Mouse (Mus musculus): ENCODE data around the gene Rasd2. TPM values are rescaled to one million over a fixed set of nuclear protein-coding genes. Genes with fewer than 3 reads are reported as not detected.

Gene Rasd2
- polyA plus RNA-seq, 1 experiment, result 2.4 TPM

DNA sequence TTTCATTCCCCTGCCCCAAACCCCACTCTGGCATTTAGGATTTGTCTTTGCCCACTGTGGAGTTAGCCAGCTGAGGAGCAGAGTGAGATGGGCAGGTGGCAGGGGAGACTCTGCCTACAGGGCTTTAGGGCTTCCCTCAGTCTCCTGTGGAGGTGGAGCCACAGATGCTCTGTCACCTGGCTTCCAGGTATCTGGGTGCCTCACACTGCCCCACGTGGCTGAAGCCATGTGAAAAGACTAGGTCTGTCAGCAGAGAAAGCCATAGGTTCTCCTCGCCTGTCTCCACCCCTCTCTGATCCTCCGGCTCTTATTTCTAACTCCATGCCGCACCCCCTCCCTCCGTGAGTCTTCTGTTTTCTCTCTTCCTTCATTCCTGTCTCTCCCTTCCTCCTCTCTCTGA lies 2.2 kb downstream of the Rasd2 start:
- DNase-seq, result no peak
- H3K4me3 ChIP-seq (ENCODE audit: control insufficient read depth, insufficient read depth, low read length), result no peak overlapping the region
- no peaks in the 10 kb centered on the region for H3K36me3 ChIP-seq (ENCODE audit: control insufficient read depth, insufficient read depth, low read length)
- H3K4me1 ChIP-seq (replicated peaks; ENCODE audit: control insufficient read depth, insufficient read depth, low read length), result peaks cover 14% of the 10 kb centered on the region
- H3K27me3 ChIP-seq (ENCODE audit: control insufficient read depth, insufficient read depth, low read length), result peaks cover 14% of the 10 kb centered on the region
- TF ChIP-seq POLR2A (IDR thresholded peaks at IDR 0.05; ENCODE audit: control insufficient read depth, extremely low read depth, insufficient read depth, low read length, poor library complexity), result no peak
- TF ChIP-seq CTCF (IDR thresholded peaks at IDR 0.05; ENCODE audit: borderline replicate concordance, control insufficient read depth, extremely low read depth, insufficient read depth, low read length, poor library complexity), result no peak
- no peak overlapping the region for H3K27ac ChIP-seq (ENCODE audit: control insufficient read depth, insufficient read depth, low read length)
- WGBS, result 54% methylated on average over 5 of the region's 5 CpGs

DNA sequence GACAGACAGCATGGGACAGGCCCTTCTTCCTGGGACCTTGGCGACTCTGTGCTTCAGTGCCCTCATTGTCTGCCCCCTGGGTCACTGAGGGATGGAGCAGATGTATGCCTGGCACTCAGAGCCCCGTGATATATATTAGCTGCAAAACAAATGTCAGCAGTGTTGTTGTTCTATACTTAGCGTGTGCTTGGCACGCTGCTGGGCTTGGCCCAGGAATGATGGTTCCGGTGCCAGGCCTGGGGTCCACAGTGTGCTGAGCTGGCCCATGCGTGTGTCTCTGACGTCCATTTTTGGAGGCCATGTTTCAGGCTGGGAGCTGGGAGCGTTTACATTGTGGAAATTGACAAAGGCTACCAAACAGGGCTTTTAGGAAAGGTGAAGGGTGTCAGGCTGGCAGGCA lies 3.1 kb downstream of the Rasd2 start:
- H3K27ac ChIP-seq (ENCODE audit: control insufficient read depth, insufficient read depth, low read length), result no peak overlapping the region
- no peaks in the 10 kb centered on the region for H3K36me3 ChIP-seq (ENCODE audit: control insufficient read depth, insufficient read depth, low read length)
- peaks cover 14% of the 10 kb centered on the region for H3K27me3 ChIP-seq (ENCODE audit: control insufficient read depth, insufficient read depth, low read length)
- no peak overlapping the region for H3K4me3 ChIP-seq (ENCODE audit: control insufficient read depth, insufficient read depth, low read length)
- 96% methylated on average over 8 of the region's 8 CpGs for WGBS
- peaks cover 14% of the 10 kb centered on the region for H3K4me1 ChIP-seq (replicated peaks; ENCODE audit: control insufficient read depth, insufficient read depth, low read length)
- no peak for DNase-seq
- TF ChIP-seq CTCF (IDR thresholded peaks at IDR 0.05; ENCODE audit: borderline replicate concordance, control insufficient read depth, extremely low read depth, insufficient read depth, low read length, poor library complexity) (no peak), POLR2A (IDR thresholded peaks at IDR 0.05; ENCODE audit: control insufficient read depth, extremely low read depth, insufficient read depth, low read length, poor library complexity) (no peak)

DNA sequence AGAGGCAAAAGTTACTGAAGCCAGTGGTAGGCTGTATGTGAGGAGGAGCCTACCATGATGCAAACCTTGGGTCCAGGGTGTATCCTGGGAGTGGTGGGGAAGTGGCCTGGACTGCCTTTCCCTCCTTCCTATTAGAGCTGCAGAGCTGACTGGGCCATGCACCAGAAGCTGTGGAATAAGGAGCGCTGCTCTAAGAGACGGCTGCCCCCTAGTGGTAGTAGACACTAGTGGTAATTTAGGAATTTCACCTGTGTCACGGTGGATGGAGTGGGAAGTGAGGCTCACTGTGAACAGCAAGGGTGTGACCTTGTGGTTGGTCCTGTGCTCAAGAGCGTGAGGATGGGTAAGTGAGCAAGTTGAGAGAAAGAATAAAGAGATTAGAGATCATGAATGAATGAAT lies 4.2 kb downstream of the Rasd2 start:
- TF ChIP-seq POLR2A (IDR thresholded peaks at IDR 0.05; ENCODE audit: control insufficient read depth, extremely low read depth, insufficient read depth, low read length, poor library complexity) (no peak), CTCF (IDR thresholded peaks at IDR 0.05; ENCODE audit: borderline replicate concordance, control insufficient read depth, extremely low read depth, insufficient read depth, low read length, poor library complexity) (peak; percentile 75; the same call in 1 of the 2 replicates)
- Histone ChIP-seq H3K27ac (ENCODE audit: control insufficient read depth, insufficient read depth, low read length) (no peak overlapping the region), H3K27me3 (ENCODE audit: control insufficient read depth, insufficient read depth, low read length) (peaks cover 9% of the 10 kb centered on the region), H3K4me3 (ENCODE audit: control insufficient read depth, insufficient read depth, low read length) (no peak overlapping the region), H3K4me1 (replicated peaks; ENCODE audit: control insufficient read depth, insufficient read depth, low read length) (peaks cover 9% of the 10 kb centered on the region), H3K36me3 (ENCODE audit: control insufficient read depth, insufficient read depth, low read length) (no peaks in the 10 kb centered on the region)
- peak; percentile 62 for DNase-seq
- 6% methylated on average over 4 of the region's 4 CpGs for WGBS

DNA sequence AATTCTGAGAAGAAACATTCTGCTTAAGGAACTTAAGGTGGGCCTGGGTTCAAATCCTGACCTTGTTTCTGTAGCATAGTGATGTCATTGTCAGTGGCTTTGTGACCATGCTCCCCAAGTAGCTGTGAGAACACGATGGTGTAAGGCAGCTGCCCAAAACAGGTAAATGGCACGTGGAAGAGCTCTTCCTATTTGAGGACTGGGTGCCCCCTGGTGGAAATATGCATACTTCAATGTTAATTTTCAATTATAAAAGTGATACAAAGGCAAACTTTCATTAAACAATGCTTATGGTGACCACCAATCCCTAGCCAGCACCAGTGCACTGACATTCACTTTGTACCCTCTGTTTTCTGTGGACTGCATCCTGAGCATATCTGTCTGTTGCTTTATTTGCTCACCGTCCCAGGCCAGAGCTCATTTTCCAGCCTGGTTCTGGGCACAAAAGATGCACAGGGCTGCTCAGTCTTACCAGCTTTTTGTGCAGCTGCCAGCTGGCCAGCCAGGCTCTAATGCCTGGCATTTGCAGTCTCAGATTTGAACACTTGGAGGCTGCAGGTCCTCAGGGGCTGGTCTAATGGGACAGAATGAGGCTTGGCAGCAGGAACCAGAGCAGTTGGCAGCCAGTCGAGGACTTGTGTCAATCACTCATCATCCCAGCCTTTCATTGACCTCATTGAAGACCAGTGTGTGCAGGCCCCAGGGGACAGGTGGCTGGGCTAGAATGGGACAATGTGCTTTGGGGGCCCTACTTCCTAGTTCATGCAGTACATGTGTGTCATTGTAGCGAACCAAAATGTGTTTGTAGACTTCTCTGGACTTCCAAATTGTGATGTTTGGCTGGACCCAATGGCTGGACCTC lies 6.4 kb downstream of the Rasd2 start:
- Histone ChIP-seq H3K27me3 (ENCODE audit: control insufficient read depth, insufficient read depth, low read length) (no peaks in the 10 kb centered on the region; the same call in 1 of the 2 replicates), H3K27ac (ENCODE audit: control insufficient read depth, insufficient read depth, low read length) (no peak overlapping the region), H3K36me3 (ENCODE audit: control insufficient read depth, insufficient read depth, low read length) (no peaks in the 10 kb centered on the region), H3K4me1 (replicated peaks; ENCODE audit: control insufficient read depth, insufficient read depth, low read length) (no peaks in the 10 kb centered on the region), H3K4me3 (ENCODE audit: control insufficient read depth, insufficient read depth, low read length) (no peak overlapping the region)
- WGBS, result 57% methylated on average over 5 of the region's 5 CpGs
- DNase-seq, result peak; percentile 15
- no peak for TF ChIP-seq POLR2A (IDR thresholded peaks at IDR 0.05; ENCODE audit: control insufficient read depth, extremely low read depth, insufficient read depth, low read length, poor library complexity)
- no peak for TF ChIP-seq CTCF (IDR thresholded peaks at IDR 0.05; ENCODE audit: borderline replicate concordance, control insufficient read depth, extremely low read depth, insufficient read depth, low read length, poor library complexity)

DNA sequence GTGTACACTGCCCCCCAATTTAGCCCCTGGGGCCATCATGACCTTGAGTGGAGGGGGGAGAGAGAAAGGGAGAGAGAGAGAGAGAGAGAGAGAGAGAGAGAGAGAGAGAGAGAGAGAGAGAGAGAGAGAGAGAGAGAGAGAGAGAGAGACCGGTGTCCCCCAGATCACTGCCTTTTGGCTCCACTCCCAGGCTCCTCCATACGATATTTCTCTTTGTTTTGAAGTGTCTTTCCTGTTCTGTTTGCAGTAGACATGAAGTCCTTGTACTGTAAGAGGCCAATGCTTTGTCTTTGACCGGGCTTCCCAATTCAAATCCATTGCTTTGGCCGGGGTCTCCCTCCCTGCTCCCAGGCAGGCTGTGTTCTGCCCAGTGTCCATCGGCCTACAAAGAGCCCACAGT lies 8.9 kb downstream of the Rasd2 start:
- 78% methylated on average over 5 of the region's 5 CpGs for WGBS
- no peaks in the 10 kb centered on the region for H3K36me3 ChIP-seq (ENCODE audit: control insufficient read depth, insufficient read depth, low read length)
- no peaks in the 10 kb centered on the region for H3K27me3 ChIP-seq (ENCODE audit: control insufficient read depth, insufficient read depth, low read length)
- no peak for DNase-seq
- H3K4me3 ChIP-seq (ENCODE audit: control insufficient read depth, insufficient read depth, low read length), result no peak overlapping the region
- no peak overlapping the region for H3K27ac ChIP-seq (ENCODE audit: control insufficient read depth, insufficient read depth, low read length)
- TF ChIP-seq CTCF (IDR thresholded peaks at IDR 0.05; ENCODE audit: borderline replicate concordance, control insufficient read depth, extremely low read depth, insufficient read depth, low read length, poor library complexity) (no peak), POLR2A (IDR thresholded peaks at IDR 0.05; ENCODE audit: control insufficient read depth, extremely low read depth, insufficient read depth, low read length, poor library complexity) (no peak)
- no peaks in the 10 kb centered on the region for H3K4me1 ChIP-seq (replicated peaks; ENCODE audit: control insufficient read depth, insufficient read depth, low read length)

DNA sequence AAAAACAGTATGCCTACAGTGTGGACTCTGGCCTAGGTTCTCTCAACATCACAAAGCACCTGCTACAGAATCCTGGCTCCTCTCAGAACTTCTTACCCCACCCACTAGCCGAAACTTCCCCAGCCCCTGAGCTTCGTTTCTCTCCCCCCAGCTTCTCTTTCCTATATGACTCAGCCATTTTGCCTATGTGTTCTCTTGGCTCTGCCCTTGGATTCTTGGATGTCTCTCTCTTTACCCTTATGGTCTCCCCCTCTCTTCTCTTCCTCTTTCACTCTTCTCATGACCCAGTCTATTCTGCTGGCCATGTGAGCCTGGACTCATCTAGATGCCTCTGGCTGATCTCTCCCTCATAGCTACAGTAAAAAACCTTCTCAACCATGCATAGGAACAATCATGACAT lies 13.0 kb downstream of the Rasd2 start:
- TF ChIP-seq POLR2A (IDR thresholded peaks at IDR 0.05; ENCODE audit: control insufficient read depth, extremely low read depth, insufficient read depth, low read length, poor library complexity) (no peak), CTCF (IDR thresholded peaks at IDR 0.05; ENCODE audit: borderline replicate concordance, control insufficient read depth, extremely low read depth, insufficient read depth, low read length, poor library complexity) (no peak)
- Histone ChIP-seq H3K4me3 (ENCODE audit: control insufficient read depth, insufficient read depth, low read length) (no peak overlapping the region), H3K36me3 (ENCODE audit: control insufficient read depth, insufficient read depth, low read length) (no peaks in the 10 kb centered on the region), H3K27me3 (ENCODE audit: control insufficient read depth, insufficient read depth, low read length) (no peaks in the 10 kb centered on the region), H3K4me1 (replicated peaks; ENCODE audit: control insufficient read depth, insufficient read depth, low read length) (no peaks in the 10 kb centered on the region), H3K27ac (ENCODE audit: control insufficient read depth, insufficient read depth, low read length) (no peak overlapping the region)
- no peak for DNase-seq
- WGBS, result 43% methylated on average over 2 of the region's 2 CpGs

Data from thymus, adult 2 months (tissue).